Mouse (Mus musculus) megakaryocyte, embryonic 14.5 days (primary cell): ENCODE measurements around the gene Vsir.

Experiments
- FLI1 ChIP-seq: IDR thresholded peaks from 2 replicates; pipeline ENCODE4 v1.6.1; 2012; ENCODE audit warnings: low read length, inconsistent platforms, mixed read lengths
- GATA1 ChIP-seq: IDR thresholded peaks from 3 replicates; pipeline ENCODE4 v1.6.1; 2012; ENCODE audit warnings: mixed read lengths, low read length, inconsistent platforms, borderline replicate concordance

DNA sequence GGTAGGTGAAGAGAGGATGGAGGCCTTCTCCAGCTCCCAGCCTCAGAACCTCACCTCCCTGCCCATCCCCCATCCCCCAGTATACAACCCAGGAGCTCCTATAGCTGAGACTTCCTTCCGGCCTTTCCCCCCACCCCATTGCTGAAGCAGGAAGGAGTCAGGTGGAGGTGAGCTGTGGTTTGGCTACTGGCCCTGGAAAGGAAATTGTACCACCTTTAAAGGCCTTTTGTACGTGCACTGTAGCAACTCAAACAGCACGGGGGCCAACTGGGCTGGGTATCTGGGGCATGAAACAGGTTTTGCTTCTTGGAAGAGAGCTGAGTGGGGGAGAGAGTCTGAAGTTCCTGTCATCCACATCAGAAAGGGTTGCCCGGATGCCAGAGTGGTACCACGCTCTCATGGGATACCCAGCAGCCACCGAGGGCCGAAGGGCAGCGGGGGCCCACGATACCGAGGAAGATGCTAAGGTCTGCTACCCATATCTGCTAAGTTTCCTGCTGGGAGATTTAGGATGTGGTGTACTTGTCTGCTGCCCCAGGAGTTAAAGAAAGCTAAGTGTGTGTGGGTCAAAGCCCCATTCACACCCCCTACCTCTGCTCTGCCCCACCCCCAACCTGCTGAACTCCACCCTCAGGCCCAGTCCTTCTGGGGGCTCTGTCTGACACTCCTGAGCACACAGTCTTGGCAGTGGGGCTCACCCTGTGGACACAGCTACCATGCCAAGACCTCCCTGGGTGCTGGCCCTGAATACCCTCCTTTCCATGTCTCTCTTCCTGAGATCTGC lies 34.7 kb downstream of the Vsir start:
- no peak for TF ChIP-seq FLI1
- no peak for TF ChIP-seq GATA1
